Mouse (Mus musculus) thymus, postnatal 36 days (tissue): ENCODE measurements around the gene Tmem229b.
A peak's percentile ranks its signal among the peaks of the same experiment; 100 is the strongest.
"Not testable (repeated sequence)": the region's sequence is repeated elsewhere in the genome, so short reads cannot be mapped to it uniquely, and the experiment has no call there.

Experiments used
- DNase-seq, 2 experiments: peaks; one replicate each; pipeline ENCODE4 v3.0.0; 2022; ENCODE audit warnings: mixed read lengths in 2 of 2

Tmem229b gene

GRCm38 (mm10) chr12:79007126-79007753 is at the start of gene Tmem229b:
Tmem229b (minus strand) TSS chr12:79007627.
- peak; percentile 61 to 65 for DNase-seq

- DNase-seq = peak; percentile 20 to 27
Observed at GRCm38 (mm10) chr12:79055276-79055675, 47.8 kb upstream of the Tmem229b start.

GRCm38 (mm10) chr12:79052073-79052472 is 44.6 kb upstream of the Tmem229b start:
- DNase-seq = no peak

- DNase-seq = no peak
Observed at GRCm38 (mm10) chr12:79050545-79051212, 43.3 kb upstream of the Tmem229b start.

- DNase-seq = no peak
Observed at GRCm38 (mm10) chr12:79049807-79050206, 42.4 kb upstream of the Tmem229b start.

- no peak for DNase-seq
Observed at GRCm38 (mm10) chr12:79048898-79049297, 41.5 kb upstream of the Tmem229b start.

GRCm38 (mm10) chr12:79047203-79047602 is 39.8 kb upstream of the Tmem229b start:
- no peak for DNase-seq

- no peak for DNase-seq
Observed at GRCm38 (mm10) chr12:79046171-79046570, 38.7 kb upstream of the Tmem229b start.

- no peak for DNase-seq
Observed at GRCm38 (mm10) chr12:79044668-79045067, 37.2 kb upstream of the Tmem229b start.

- no peak for DNase-seq
Observed at GRCm38 (mm10) chr12:79041436-79041835, 34.0 kb upstream of the Tmem229b start.

- DNase-seq = no peak
Observed at GRCm38 (mm10) chr12:79040201-79040827, 32.9 kb upstream of the Tmem229b start.

GRCm38 (mm10) chr12:79039708-79040107 is 32.3 kb upstream of the Tmem229b start:
- DNase-seq = no peak

- no peak for DNase-seq
Observed at GRCm38 (mm10) chr12:79035349-79035748, 27.9 kb upstream of the Tmem229b start.

GRCm38 (mm10) chr12:79034331-79034730 is 26.9 kb upstream of the Tmem229b start:
- DNase-seq = no peak

GRCm38 (mm10) chr12:79028911-79029861 is 21.8 kb upstream of the Tmem229b start, which contains the start of gene Plekhh1:
Plekhh1 (plus strand) TSS chr12:79029163.
- DNase-seq = peak; percentile 26 to 33

- not testable (repeated sequence) for DNase-seq
Observed at GRCm38 (mm10) chr12:79027526-79027925, 20.1 kb upstream of the Tmem229b start.

GRCm38 (mm10) chr12:79022882-79023281 is 15.5 kb upstream of the Tmem229b start:
- DNase-seq = peak; percentile 26 to 33

GRCm38 (mm10) chr12:79021902-79022301 is 14.5 kb upstream of the Tmem229b start:
- DNase-seq = no peak

- DNase-seq = peak in 1 of 2 experiments; percentile 16
Observed at GRCm38 (mm10) chr12:79017994-79018399, 10.6 kb upstream of the Tmem229b start.

GRCm38 (mm10) chr12:79016109-79016508 is 8.7 kb upstream of the Tmem229b start:
- DNase-seq = no peak

GRCm38 (mm10) chr12:79010569-79010968 is 3.1 kb upstream of the Tmem229b start:
- no peak for DNase-seq

- DNase-seq = peak; percentile 67 to 71
Observed at GRCm38 (mm10) chr12:79006478-79007125, 825 bp downstream of the Tmem229b start.
